Mouse (Mus musculus) forebrain, embryonic 13.5 days (tissue): ENCODE measurements around the gene Trp53bp1. TPM values are rescaled to one million over a fixed set of nuclear protein-coding genes. Genes with fewer than 3 reads are reported as not detected.

Experiments
- ATAC-seq: fragments of 200-750 bp; cut with Nextera tagmentation; 2 replicates; pipeline ENCODE4 v1.8.0; 2017
- H3K27ac ChIP-seq: fragments of 300-500 bp; sonication (generic); 2 replicates; pipeline ENCODE4 v1.5.1; 2015; ENCODE audit warnings: inconsistent platforms, mild to moderate bottlenecking, moderate library complexity
- H3K27me3 ChIP-seq: fragments of 300-500 bp; sonication (generic); 2 replicates; pipeline ENCODE4 v1.6.1; 2015; ENCODE audit warnings: mild to moderate bottlenecking, inconsistent platforms
- H3K36me3 ChIP-seq: fragments of 300-500 bp; sonication (generic); 2 replicates; pipeline ENCODE4 v1.6.1; 2015; ENCODE audit warnings: mild to moderate bottlenecking, inconsistent platforms; ENCODE audit not compliant: poor library complexity, severe bottlenecking
- H3K4me1 ChIP-seq: fragments of 300-500 bp; sonication (generic); 2 replicates; pipeline ENCODE4 v1.6.1; 2015; ENCODE audit warnings: inconsistent platforms
- H3K4me2 ChIP-seq: fragments of 300-500 bp; sonication (generic); 2 replicates; pipeline ENCODE4 v1.6.1; 2015; ENCODE audit warnings: inconsistent platforms, mild to moderate bottlenecking, moderate library complexity
- H3K4me3 ChIP-seq: fragments of 300-500 bp; sonication (generic); 2 replicates; pipeline ENCODE4 v1.5.1; 2015; ENCODE audit warnings: mild to moderate bottlenecking, inconsistent platforms
- H3K9ac ChIP-seq: fragments of 300-500 bp; sonication (generic); 2 replicates; pipeline ENCODE4 v1.6.1; 2015; ENCODE audit warnings: mild to moderate bottlenecking, inconsistent platforms
- H3K9me3 ChIP-seq: fragments of 300-500 bp; sonication (generic); replicated peaks from 2 replicates; pipeline ENCODE4 v1.6.1; 2016; ENCODE audit warnings: inconsistent platforms
- WGBS: fragments of 180-500 bp; shearing (Covaris S2); methylation state at CpG from one replicate; pipeline ENCODE4 v1.1.7; 2015; 5-methylcytosine and 5-hydroxymethylcytosine counted together
- polyA plus RNA-seq: library from polyadenylated mRNA; unstranded; fragments of >200 nt; fragmentation: Nextera tagmentation; extraction: Ambion mirVana; gene quantifications from 2 replicates; pipeline ENCODE4 v1.2.1, GENCODE M21; 2015

The Trp53bp1 gene
- polyA plus RNA-seq, 1 experiment from 2014 or later, result 179 TPM

- Histone ChIP-seq H3K4me1 (no peaks in the 10 kb centered on the region), H3K27me3 (no peaks in the 10 kb centered on the region), H3K4me2 (no peak overlapping the region), H3K36me3 (peaks cover 90% of the 10 kb centered on the region), H3K9me3 (no peaks in the 10 kb centered on the region), H3K9ac (no peak overlapping the region), H3K4me3 (no peak overlapping the region), H3K27ac (no peak overlapping the region)
- 92% methylated on average over 8 of the region's 8 CpGs for WGBS
- ATAC-seq, result no peak
These were observed 35.6 kb downstream of the Trp53bp1 start for GRCm38 (mm10) chr2:121235460-121236072.

GRCm38 (mm10) chr2:121228135-121228534 lies 43.1 kb downstream of the Trp53bp1 start:
- peaks cover 10% of the 10 kb centered on the region for H3K4me1 ChIP-seq
- no peaks in the 10 kb centered on the region for H3K9me3 ChIP-seq
- no peak overlapping the region for H3K9ac ChIP-seq
- H3K27me3 ChIP-seq, result no peaks in the 10 kb centered on the region
- peaks cover 92% of the 10 kb centered on the region for H3K36me3 ChIP-seq
- H3K4me2 ChIP-seq, result no peak overlapping the region
- no peak overlapping the region for H3K4me3 ChIP-seq
- H3K27ac ChIP-seq, result no peak overlapping the region
- no peak for ATAC-seq
- 95% methylated on average over 4 of the region's 4 CpGs for WGBS

- Histone ChIP-seq H3K9ac (no peak overlapping the region), H3K27ac (peak overlapping the region; percentile 46), H3K36me3 (peaks cover 90% of the 10 kb centered on the region), H3K27me3 (no peaks in the 10 kb centered on the region), H3K9me3 (no peaks in the 10 kb centered on the region), H3K4me3 (no peak overlapping the region), H3K4me2 (no peak overlapping the region), H3K4me1 (peaks cover 14% of the 10 kb centered on the region)
- peak; percentile 24; the same call in 1 of the 2 replicates for ATAC-seq
- WGBS, result 78% methylated on average over 2 of the region's 2 CpGs
These were observed 48.2 kb downstream of the Trp53bp1 start for GRCm38 (mm10) chr2:121223010-121223409.

- H3K27ac ChIP-seq, result no peak overlapping the region
- no peak overlapping the region for H3K4me2 ChIP-seq
- H3K4me3 ChIP-seq, result no peak overlapping the region
- no peaks in the 10 kb centered on the region for H3K27me3 ChIP-seq
- H3K36me3 ChIP-seq, result peaks cover 90% of the 10 kb centered on the region
- peaks cover 14% of the 10 kb centered on the region for H3K4me1 ChIP-seq
- no peaks in the 10 kb centered on the region for H3K9me3 ChIP-seq
- H3K9ac ChIP-seq, result no peak overlapping the region
- ATAC-seq, result no peak
These were observed 51.2 kb downstream of the Trp53bp1 start for GRCm38 (mm10) chr2:121219994-121220393.

GRCm38 (mm10) chr2:121219177-121219576 lies 52.0 kb downstream of the Trp53bp1 start:
- Histone ChIP-seq H3K27me3 (no peaks in the 10 kb centered on the region), H3K4me3 (no peak overlapping the region), H3K36me3 (peaks cover 91% of the 10 kb centered on the region), H3K4me1 (peaks cover 14% of the 10 kb centered on the region), H3K27ac (no peak overlapping the region), H3K9ac (no peak overlapping the region), H3K4me2 (no peak overlapping the region), H3K9me3 (no peaks in the 10 kb centered on the region)
- no peak for ATAC-seq

GRCm38 (mm10) chr2:121214491-121214890 lies 56.7 kb downstream of the Trp53bp1 start:
- Histone ChIP-seq H3K36me3 (peaks cover 97% of the 10 kb centered on the region), H3K4me2 (no peak overlapping the region), H3K4me3 (no peak overlapping the region), H3K9me3 (no peaks in the 10 kb centered on the region), H3K9ac (no peak overlapping the region), H3K4me1 (no peaks in the 10 kb centered on the region), H3K27ac (no peak overlapping the region), H3K27me3 (no peaks in the 10 kb centered on the region)
- ATAC-seq, result no peak
- 94% methylated on average over 3 of the region's 3 CpGs for WGBS

GRCm38 (mm10) chr2:121206541-121206940 lies 64.7 kb downstream of the Trp53bp1 start:
- no peaks in the 10 kb centered on the region for H3K4me1 ChIP-seq
- no peak overlapping the region for H3K4me3 ChIP-seq
- no peaks in the 10 kb centered on the region for H3K27me3 ChIP-seq
- no peaks in the 10 kb centered on the region for H3K9me3 ChIP-seq
- peaks cover 98% of the 10 kb centered on the region for H3K36me3 ChIP-seq
- WGBS, result 97% methylated on average over 3 of the region's 3 CpGs
- H3K4me2 ChIP-seq, result no peak overlapping the region
- no peak overlapping the region for H3K9ac ChIP-seq
- no peak overlapping the region for H3K27ac ChIP-seq
- no peak for ATAC-seq

- Histone ChIP-seq H3K9me3 (no peaks in the 10 kb centered on the region), H3K4me2 (no peak overlapping the region), H3K27ac (no peak overlapping the region), H3K9ac (no peak overlapping the region), H3K4me3 (no peak overlapping the region), H3K27me3 (no peaks in the 10 kb centered on the region), H3K36me3 (peaks cover 98% of the 10 kb centered on the region), H3K4me1 (no peaks in the 10 kb centered on the region)
- 94% methylated on average over 17 of the region's 17 CpGs for WGBS
- no peak for ATAC-seq
These were observed 66.9 kb downstream of the Trp53bp1 start for GRCm38 (mm10) chr2:121204276-121204675.

- WGBS, result 88% methylated on average over 9 of the region's 9 CpGs
These were observed 75.7 kb downstream of the Trp53bp1 start for GRCm38 (mm10) chr2:121195466-121195865.

GRCm38 (mm10) chr2:121188530-121188929 lies 82.7 kb downstream of the Trp53bp1 start:
- H3K9me3 ChIP-seq, result no peaks in the 10 kb centered on the region
- no peak overlapping the region for H3K9ac ChIP-seq
- no peak for ATAC-seq
- no peaks in the 10 kb centered on the region for H3K4me1 ChIP-seq
- WGBS, result 81% methylated on average over 1 of the region's 1 CpGs
- no peaks in the 10 kb centered on the region for H3K27me3 ChIP-seq
- H3K27ac ChIP-seq, result no peak overlapping the region
- no peak overlapping the region for H3K4me3 ChIP-seq
- H3K4me2 ChIP-seq, result no peak overlapping the region
- H3K36me3 ChIP-seq, result peaks cover 91% of the 10 kb centered on the region

More at GRCm38 (mm10) chr2:121195466-121195865, 75.7 kb downstream of the Trp53bp1 start:
- no peak overlapping the region for H3K27ac ChIP-seq
- no peaks in the 10 kb centered on the region for H3K9me3 ChIP-seq
- peaks cover 98% of the 10 kb centered on the region for H3K36me3 ChIP-seq
- no peaks in the 10 kb centered on the region for H3K4me1 ChIP-seq
- no peaks in the 10 kb centered on the region for H3K27me3 ChIP-seq
- no peak overlapping the region for H3K4me3 ChIP-seq
- no peak overlapping the region for H3K9ac ChIP-seq
- H3K4me2 ChIP-seq, result no peak overlapping the region
- no peak for ATAC-seq

GRCm38 (mm10) chr2:121184142-121184541 lies 87.1 kb downstream of the Trp53bp1 start:
- 95% methylated on average over 7 of the region's 7 CpGs for WGBS
- Histone ChIP-seq H3K27ac (no peak overlapping the region), H3K4me2 (no peak overlapping the region), H3K4me3 (no peak overlapping the region), H3K27me3 (no peaks in the 10 kb centered on the region), H3K4me1 (no peaks in the 10 kb centered on the region), H3K9ac (no peak overlapping the region), H3K9me3 (no peaks in the 10 kb centered on the region), H3K36me3 (peaks cover 74% of the 10 kb centered on the region)
- ATAC-seq, result no peak

- Histone ChIP-seq H3K27ac (no peak overlapping the region), H3K9me3 (no peaks in the 10 kb centered on the region), H3K4me1 (no peaks in the 10 kb centered on the region), H3K36me3 (peaks cover 74% of the 10 kb centered on the region), H3K4me3 (no peak overlapping the region), H3K9ac (no peak overlapping the region), H3K4me2 (no peak overlapping the region), H3K27me3 (no peaks in the 10 kb centered on the region)
- WGBS, result 92% methylated on average over 5 of the region's 5 CpGs
- ATAC-seq, result no peak
These were observed 87.8 kb downstream of the Trp53bp1 start for GRCm38 (mm10) chr2:121183431-121183830.

GRCm38 (mm10) chr2:121178828-121179479 lies 92.3 kb downstream of the Trp53bp1 start:
- Histone ChIP-seq H3K27ac (no peak overlapping the region), H3K36me3 (peaks cover 78% of the 10 kb centered on the region), H3K4me1 (no peaks in the 10 kb centered on the region), H3K9me3 (no peaks in the 10 kb centered on the region), H3K9ac (no peak overlapping the region), H3K4me2 (no peak overlapping the region), H3K4me3 (no peak overlapping the region), H3K27me3 (no peaks in the 10 kb centered on the region)
- WGBS, result 95% methylated on average over 3 of the region's 3 CpGs
- ATAC-seq, result no peak
